Mouse (Mus musculus): Measurements from ENCODE around the gene 4930438A08Rik. TPM values are rescaled to one million over a fixed set of nuclear protein-coding genes. Genes with fewer than 3 reads are reported as not detected.
"Not testable (repeated sequence)": the region's sequence is repeated elsewhere in the genome, so short reads cannot be mapped to it uniquely, and the experiment has no call there.

Gene 4930438A08Rik
- total RNA-seq (2021) = not detected
- long read RNA-seq, experiment 1 = 0 reads
- long read RNA-seq, experiment 2 = 0 reads

DNA sequence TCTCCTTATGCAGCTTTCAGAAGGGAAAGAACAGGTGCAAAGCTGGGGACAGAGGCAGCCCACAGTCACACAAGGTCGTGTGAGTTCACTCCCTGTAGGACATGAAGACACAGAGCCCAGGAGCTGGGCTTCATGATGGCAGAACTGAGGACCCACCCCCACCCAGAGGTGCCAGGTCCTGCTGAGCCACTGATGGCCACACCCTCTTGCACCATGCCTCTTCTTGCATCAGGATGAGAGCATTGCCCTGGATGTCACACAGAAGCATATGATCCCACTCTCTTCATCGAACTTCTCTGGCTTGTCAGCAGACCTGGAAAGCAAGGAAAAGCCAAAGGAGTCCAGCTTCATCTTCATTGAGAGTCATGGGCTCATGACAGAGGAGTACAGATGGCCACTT lies at the start of gene 4930438A08Rik:
TSS of gene 4930438A08Rik (plus strand) at position 228 of the 400 bp plus-strand sequence.
- DNase-seq (ENCODE audit: low spot score in 2 of 2) = no peak

DNA sequence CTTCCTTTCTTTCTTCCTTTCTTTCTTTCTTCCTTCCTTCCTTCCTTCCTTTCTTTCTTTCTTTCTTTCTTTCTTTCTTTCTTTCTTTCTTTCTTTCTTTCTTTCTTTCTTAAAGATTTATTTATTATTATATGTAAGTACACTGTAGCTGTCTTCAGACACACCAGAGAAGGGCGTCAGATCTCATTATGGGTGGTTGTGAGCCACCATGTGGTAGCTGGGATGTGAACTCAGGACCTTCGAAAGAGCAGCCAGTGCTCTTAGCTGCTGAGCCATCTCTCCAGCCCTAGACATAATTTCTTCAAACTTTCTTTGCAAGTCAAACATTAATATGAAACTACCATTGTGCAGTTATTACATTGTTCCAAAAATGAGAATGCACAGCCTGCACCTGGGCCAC lies 49.7 kb upstream of the 4930438A08Rik start:
- not testable (repeated sequence) for DNase-seq (ENCODE audit: low spot score in 2 of 2)

DNA sequence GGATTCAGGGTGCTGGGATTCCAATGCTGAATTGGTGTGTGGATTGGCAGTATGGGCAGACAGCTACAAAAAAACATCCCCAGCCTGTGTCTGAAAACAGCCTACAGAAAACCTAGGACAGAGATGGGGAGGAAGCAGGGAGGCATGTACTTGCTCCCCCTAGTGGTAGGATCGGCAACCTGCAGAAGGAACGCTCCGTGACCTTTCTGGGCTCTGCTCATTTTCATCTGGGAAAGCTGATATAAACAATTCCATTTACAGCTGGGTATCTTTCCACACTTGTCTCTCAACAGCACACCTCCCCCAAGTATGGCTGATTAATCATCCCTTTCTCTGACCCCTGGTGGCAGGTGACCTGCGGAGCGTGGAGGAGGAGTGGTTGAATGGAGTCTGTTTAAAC lies 48.9 kb upstream of the 4930438A08Rik start:
- peak; percentile 64 to 65 for DNase-seq (ENCODE audit: low spot score in 2 of 2)

GRCm38 (mm10) chr11:58226425-58226824 lies 48.2 kb upstream of the 4930438A08Rik start:
- DNase-seq (ENCODE audit: low spot score in 2 of 2) = no peak

- not testable (repeated sequence) for DNase-seq (ENCODE audit: low spot score in 2 of 2)
Measured at GRCm38 (mm10) chr11:58228021-58228420, 46.6 kb upstream of the 4930438A08Rik start.

DNA sequence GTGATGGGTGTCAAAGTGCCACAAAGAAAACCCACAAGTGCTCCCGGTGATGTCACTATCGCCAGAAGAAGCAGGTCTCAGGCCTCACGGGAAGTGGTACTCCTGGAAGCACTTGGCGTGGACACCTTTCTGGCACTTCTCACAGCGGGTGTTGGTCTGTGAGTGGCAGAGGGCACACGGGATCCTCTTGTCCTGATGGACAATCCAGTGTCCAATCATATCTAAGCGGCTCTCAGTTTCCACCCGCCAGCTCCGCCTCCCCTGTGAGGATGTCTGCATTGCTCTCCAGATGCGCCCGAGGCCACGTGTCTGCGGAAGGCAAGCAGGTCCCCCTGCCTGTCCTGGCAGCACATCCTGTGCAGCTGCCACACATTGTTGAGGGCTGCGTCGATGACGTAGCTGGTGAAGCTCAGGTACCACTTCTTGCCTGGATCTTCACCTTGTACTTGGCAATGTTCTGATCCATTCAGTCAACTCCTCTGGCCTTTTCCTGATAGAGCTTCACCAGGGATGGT lies 44.1 kb upstream of the 4930438A08Rik start:
- no peak for DNase-seq (ENCODE audit: low spot score in 2 of 2)

DNA sequence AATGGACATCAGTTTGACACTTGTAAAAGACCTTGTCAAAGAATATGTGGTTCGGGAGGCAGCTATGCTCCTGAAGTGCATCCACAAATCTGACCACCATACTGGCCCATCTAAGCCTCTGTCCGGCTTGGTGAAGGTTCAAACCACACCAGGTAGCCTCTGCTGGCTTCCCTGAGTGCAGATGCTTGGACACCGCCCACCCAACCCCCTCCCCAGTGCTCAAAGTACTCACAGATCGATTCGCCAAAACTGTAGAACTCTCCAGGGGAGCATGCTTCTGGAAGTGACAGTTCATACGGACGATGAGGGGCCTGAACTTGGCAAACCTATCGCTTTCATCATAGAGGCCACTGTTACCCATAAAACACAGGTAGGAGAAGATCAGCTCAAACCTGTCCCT lies 43.4 kb upstream of the 4930438A08Rik start:
- DNase-seq (ENCODE audit: low spot score in 2 of 2) = no peak

DNA sequence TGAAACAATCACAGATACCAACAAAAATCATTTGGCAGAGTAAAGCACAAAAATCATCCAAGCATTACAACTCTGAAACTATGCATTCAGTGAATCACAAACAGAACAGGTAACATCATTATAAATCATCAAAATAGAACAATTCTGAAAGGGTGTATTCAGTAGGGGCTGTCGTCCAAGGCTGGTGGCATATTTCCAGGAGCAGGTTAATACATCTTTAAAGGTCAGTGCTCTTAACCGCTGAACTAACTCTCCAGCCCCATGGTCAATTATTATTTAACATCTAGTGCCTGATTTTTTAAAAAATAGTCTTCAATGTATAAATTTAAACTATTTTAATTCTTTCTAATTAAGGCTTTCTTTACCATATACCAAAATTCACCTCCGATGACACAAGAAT lies 40.0 kb upstream of the 4930438A08Rik start:
- DNase-seq (ENCODE audit: low spot score in 2 of 2) = not testable (repeated sequence)

- DNase-seq (ENCODE audit: low spot score in 2 of 2) = no peak
Measured at GRCm38 (mm10) chr11:58235152-58235551, 39.4 kb upstream of the 4930438A08Rik start.

GRCm38 (mm10) chr11:58238840-58239791 lies 35.5 kb upstream of the 4930438A08Rik start:
- no peak for DNase-seq (ENCODE audit: low spot score in 2 of 2)

GRCm38 (mm10) chr11:58247294-58247693 lies 27.3 kb upstream of the 4930438A08Rik start:
- no peak for DNase-seq (ENCODE audit: low spot score in 2 of 2)

DNA sequence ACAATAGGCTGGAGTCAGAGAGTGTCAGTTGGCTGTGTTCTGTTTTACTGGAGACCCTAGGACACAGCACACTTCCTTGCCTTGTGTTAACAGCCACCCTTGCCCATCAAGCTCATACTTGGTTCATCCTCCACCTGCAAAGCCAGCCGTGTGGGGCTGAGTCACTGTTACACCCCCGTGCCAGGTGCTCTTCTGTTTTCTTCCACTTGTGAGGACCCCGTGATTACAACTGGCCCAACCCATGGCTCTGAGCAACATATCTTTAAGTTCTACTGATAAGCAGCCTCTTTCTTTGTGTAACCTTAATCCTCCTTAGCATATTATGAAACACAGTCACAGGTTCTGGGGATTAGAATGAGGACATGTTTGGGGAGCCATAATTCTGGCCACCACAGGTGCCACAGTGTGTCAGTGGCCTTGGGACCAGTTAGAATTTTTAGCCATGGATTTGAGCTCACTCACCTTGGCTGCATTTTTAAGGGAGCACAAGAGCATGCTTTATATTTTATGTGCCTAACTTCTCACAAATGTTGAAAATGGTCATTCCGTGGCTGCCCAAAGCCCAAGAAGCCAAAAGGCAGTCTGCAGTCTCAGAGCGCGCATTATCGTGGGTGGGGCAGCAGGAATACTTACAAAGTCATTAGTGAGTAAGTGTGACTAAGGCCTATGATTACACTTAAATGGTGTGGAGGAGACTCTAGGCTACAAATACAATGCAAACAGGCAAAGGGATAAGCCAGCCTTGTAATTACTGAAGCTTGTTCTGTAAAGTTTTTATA lies 25.2 kb upstream of the 4930438A08Rik start:
- DNase-seq (ENCODE audit: low spot score in 2 of 2) = no peak

DNA sequence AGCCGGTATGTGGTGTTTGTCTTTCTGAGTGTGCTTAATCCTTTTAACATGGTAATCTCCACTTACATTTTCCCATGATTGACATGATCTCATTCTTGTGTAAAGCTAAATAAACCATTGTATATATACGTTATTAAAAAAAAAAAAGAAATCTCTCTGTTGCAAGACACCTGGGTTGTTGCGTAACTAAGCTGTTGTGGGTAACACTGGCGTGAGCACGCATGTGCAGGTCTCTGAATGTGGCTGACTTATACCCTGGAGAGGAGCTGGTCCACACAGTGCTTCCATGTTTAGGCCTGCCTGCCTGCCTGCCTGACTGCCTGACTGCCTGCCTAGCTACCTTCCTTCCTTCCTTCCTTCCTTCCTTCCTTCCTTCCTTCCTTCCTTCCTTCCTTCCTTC lies 24.0 kb upstream of the 4930438A08Rik start:
- DNase-seq (ENCODE audit: low spot score in 2 of 2) = no peak

GRCm38 (mm10) chr11:58254411-58254810 lies 20.2 kb upstream of the 4930438A08Rik start:
- peak; percentile 18 to 36 for DNase-seq (ENCODE audit: low spot score in 2 of 2)

GRCm38 (mm10) chr11:58257816-58258215 lies 16.8 kb upstream of the 4930438A08Rik start:
- DNase-seq (ENCODE audit: low spot score in 2 of 2) = no peak

- no peak for DNase-seq (ENCODE audit: low spot score in 2 of 2)
Measured at GRCm38 (mm10) chr11:58260156-58260555, 14.4 kb upstream of the 4930438A08Rik start.

GRCm38 (mm10) chr11:58261826-58262225 lies 12.8 kb upstream of the 4930438A08Rik start:
- DNase-seq (ENCODE audit: low spot score in 2 of 2) = no peak

- no peak for DNase-seq (ENCODE audit: low spot score in 2 of 2)
Measured at GRCm38 (mm10) chr11:58262336-58262735, 12.3 kb upstream of the 4930438A08Rik start.

- DNase-seq (ENCODE audit: low spot score in 2 of 2) = no peak
Measured at GRCm38 (mm10) chr11:58263516-58263915, 11.1 kb upstream of the 4930438A08Rik start.

GRCm38 (mm10) chr11:58264546-58264945 lies 10.1 kb upstream of the 4930438A08Rik start:
- DNase-seq (ENCODE audit: low spot score in 2 of 2) = no peak

DNA sequence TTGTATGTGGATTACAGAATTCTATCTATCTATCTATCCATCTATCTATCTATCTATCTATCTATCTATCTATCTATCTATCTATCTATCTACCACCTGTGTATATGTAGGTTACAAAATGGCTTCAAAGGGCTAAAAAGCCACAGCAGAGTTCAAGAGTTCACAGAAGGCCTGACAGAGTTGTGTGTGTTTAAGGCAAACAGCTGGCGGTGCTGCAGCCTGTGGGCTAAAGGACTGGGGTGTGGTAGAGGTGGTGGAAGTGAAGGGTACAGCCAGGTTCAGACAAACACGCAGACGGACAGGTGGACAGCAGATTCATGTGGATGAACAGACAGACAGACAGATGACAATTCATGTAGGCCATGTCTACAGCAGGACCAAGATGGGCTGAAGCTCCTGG lies 6.3 kb upstream of the 4930438A08Rik start:
- DNase-seq (ENCODE audit: low spot score in 2 of 2) = no peak

DNA sequence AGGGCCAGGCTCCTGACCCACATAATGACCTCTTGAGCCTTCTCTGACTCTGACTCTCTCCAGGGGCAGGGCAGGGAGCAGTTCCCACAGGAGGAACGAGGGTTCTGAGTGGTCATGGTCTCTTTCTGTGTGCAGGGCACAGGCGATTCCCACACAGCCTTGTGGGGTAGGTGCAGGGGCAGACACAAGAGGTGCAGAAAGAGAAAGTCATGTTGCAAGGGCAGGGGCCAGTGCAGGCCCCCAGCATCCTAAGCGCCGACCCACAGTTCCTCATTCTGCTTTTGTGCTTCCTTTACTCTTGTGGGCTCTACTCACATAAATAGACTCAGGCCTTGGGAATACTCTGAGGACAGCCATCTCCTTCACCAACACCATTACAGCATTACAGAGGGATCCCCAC lies 1.2 kb downstream of the 4930438A08Rik start:
- no peak for DNase-seq (ENCODE audit: low spot score in 2 of 2)
